Mouse (Mus musculus) spleen, postnatal 0 days (tissue): ENCODE measurements around the gene Efcab14. TPM values are rescaled to one million over a fixed set of nuclear protein-coding genes. Genes with fewer than 3 reads are reported as not detected.

Experiments
- polyA plus RNA-seq: library from polyadenylated mRNA; unstranded; fragments of >200 nt; fragmentation: Nextera tagmentation; extraction: Ambion mirVana; gene quantifications from 2 replicates; pipeline ENCODE4 v1.2.1, GENCODE M21; 2015

Gene Efcab14
- 16.4 and 16.8 TPM in 2 replicates for polyA plus RNA-seq

DNA sequence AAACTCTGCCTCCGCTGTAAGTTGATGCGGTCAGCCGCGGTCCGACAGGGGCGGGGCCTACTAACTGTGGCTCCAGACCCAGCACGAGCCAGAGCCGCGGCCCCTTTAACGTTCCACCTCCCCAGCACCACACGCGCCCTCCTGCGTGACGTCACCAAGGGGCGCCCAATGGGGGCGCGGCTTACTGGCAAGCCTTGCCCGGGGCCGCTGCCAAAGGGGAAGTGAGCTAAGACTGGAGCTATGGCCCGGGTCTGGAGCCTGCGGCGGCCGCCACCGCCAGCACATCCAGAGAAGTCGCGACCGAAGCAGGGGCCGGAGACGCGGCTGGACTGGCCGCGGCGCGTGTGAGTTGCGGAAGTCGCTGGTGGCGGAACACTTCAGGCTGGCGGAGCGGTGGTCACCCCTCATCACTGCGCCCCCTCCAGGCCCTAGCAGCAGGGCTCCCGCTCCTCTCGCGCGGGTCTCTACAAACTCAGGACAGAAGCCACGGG lies at the start of gene Efcab14:
Efcab14 (plus strand) TSS at position 194 of the 491 bp plus-strand sequence.

GRCm38 (mm10) chr4:115780918-115781317 lies 43.4 kb downstream of the Efcab14 start, which contains the start of gene Tex38:
TSS of gene Tex38 (minus strand) at chr4:115781018.

DNA sequence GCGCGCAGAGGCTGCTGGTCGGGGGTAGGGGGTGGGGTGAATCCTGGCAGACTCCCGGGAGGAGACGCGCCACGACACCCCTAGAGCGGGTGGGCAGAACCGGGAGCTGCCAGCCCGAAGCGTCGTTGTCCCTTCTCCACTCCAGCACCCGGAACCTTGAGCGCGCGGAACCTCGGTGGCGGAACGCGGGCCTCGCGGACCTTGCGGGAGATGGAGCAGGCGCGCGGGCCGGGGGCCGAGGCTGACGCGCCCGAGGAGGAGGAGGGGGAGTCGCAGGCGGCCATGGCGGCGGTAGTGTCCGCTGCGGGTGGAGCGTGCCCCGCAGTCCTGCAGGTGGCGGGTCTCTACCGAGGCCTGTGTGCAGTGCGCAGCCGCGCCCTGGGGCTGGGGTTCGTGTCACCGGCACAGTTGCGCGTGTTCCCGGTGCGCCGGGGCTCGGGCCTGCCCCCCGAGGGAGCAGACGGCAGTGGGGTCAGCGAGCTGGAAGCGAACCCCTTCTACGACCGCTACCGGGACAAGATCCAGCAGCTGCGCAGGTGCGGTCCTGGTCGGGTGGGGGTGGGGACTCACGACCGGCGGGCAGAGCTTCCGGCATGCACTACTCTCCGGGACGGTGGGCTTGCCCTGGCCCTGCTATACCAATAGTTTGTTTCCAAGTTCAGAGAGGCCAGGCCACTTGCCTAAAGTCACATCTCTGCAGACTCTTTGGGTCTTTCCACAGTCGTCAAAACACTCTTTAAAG lies 47.4 kb downstream of the Efcab14 start, which contains the start of gene Atpaf1:
Atpaf1 (plus strand) TSS at position 44 of the 742 bp plus-strand sequence.

Other genes with a start within 250 kb of the Efcab14 start
- gene Cyp4a14, start 241.6 kb upstream of the Efcab14 start, polyA plus RNA-seq: 0.24 and 0.32 TPM in 2 replicates
- gene Cyp4a10, start 219.5 kb upstream of the Efcab14 start, polyA plus RNA-seq: 0.16 and 0.17 TPM in 2 replicates
- 0.25 and 0.32 TPM in 2 replicates for gene Cyp4a31, start 174.1 kb upstream of the Efcab14 start, polyA plus RNA-seq
- not detected in 2 replicates for gene Cyp4a32, start 136.8 kb upstream of the Efcab14 start, polyA plus RNA-seq
- 0.42 and 0.46 TPM in 2 replicates for gene Cyp4b1, start 90.0 kb upstream of the Efcab14 start, polyA plus RNA-seq
- gene Tex38, start 43.3 kb downstream of the Efcab14 start, polyA plus RNA-seq: 0.17 TPM in 1 of 2 replicates, not detected in the other
- gene Atpaf1, start 47.1 kb downstream of the Efcab14 start, polyA plus RNA-seq: 23.0 and 24.3 TPM in 2 replicates
- gene Mob3c, start 90.3 kb downstream of the Efcab14 start, polyA plus RNA-seq: 8.6 and 12.5 TPM in 2 replicates
- gene Mknk1, start 101.5 kb downstream of the Efcab14 start, polyA plus RNA-seq: 32.7 TPM in 2 replicates
- not detected in 2 replicates for gene Kncn, start 146.7 kb downstream of the Efcab14 start, polyA plus RNA-seq
- not detected in 2 replicates for gene 6430628N08Rik, start 152.9 kb downstream of the Efcab14 start, polyA plus RNA-seq
- gene Dmbx1, start 202.2 kb downstream of the Efcab14 start, polyA plus RNA-seq: not detected in 2 replicates